Mouse (Mus musculus) testis, adult 2 months (tissue): ENCODE measurements around the gene Fnbp1l. TPM values are rescaled to one million over a fixed set of nuclear protein-coding genes. Genes with fewer than 3 reads are reported as not detected.

Source experiments
- H3K27ac ChIP-seq: fragments of 200-500 bp; 2 replicates; pipeline ENCODE4 v1.5.1; 2012; ENCODE audit warnings: low read depth, low read length; ENCODE audit not compliant: control insufficient read depth, insufficient read depth
- H3K27me3 ChIP-seq: fragments of 200-500 bp; 2 replicates; pipeline ENCODE4 v1.6.1; 2012; ENCODE audit warnings: mild to moderate bottlenecking, low read length, moderate library complexity; ENCODE audit not compliant: control insufficient read depth, insufficient read depth
- H3K36me3 ChIP-seq: fragments of 200-500 bp; 2 replicates; pipeline ENCODE4 v1.6.1; 2012; ENCODE audit warnings: mild to moderate bottlenecking, low read length; ENCODE audit not compliant: control insufficient read depth, insufficient read depth
- H3K4me1 ChIP-seq: fragments of 200-500 bp; 2 replicates; pipeline ENCODE4 v1.6.1; 2012; ENCODE audit warnings: low read length; ENCODE audit not compliant: control insufficient read depth, insufficient read depth
- H3K4me3 ChIP-seq: fragments of 200-500 bp; 2 replicates; pipeline ENCODE4 v1.5.1; 2012; ENCODE audit warnings: low read depth, mild to moderate bottlenecking, low read length, moderate library complexity, mixed read lengths; ENCODE audit not compliant: control insufficient read depth
- CTCF ChIP-seq: fragments of 200-500 bp; IDR thresholded peaks from 2 replicates; pipeline ENCODE4 v1.5.1; 2012; ENCODE audit warnings: low read depth, mild to moderate bottlenecking, inconsistent platforms, low read length, moderate library complexity; ENCODE audit not compliant: control insufficient read depth, insufficient read depth, insufficient replicate concordance
- POLR2A ChIP-seq: fragments of 200-500 bp; IDR thresholded peaks from 2 replicates; pipeline ENCODE4 v1.6.1; 2012; ENCODE audit warnings: low read depth, mild to moderate bottlenecking, inconsistent platforms, low read length, moderate library complexity; ENCODE audit not compliant: control insufficient read depth
- polyA plus RNA-seq: library from polyadenylated mRNA; depleted of rRNA; stranded (reverse); fragments of >200 nt; gene quantifications from 2 replicates; pipeline ENCODE4 v1.2.3, GENCODE M21; 2012

The Fnbp1l gene
- polyA plus RNA-seq, 1 experiment = 13.5 TPM

DNA sequence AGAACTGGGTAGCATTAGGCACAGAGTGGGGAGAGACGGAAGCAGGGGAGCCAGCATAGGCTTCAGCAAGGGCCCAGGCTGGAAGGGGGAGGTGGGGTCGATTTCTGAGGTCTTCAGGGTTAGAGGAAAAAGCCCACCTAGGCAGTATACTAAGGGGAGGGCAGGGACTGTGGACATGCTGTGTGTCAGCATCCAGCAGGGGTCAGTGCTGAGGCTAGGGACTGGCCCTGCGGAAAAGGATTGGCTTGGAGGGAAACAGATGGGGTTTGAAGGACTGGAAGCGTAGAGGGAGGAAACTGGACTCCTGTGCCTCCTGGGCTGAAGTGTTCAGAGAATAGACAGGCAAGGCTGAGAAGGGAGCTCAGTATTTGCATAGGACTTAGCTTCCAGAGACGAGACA lies 110.4 kb downstream of the Fnbp1l start:
- H3K27ac ChIP-seq = no peak overlapping the region
- H3K4me1 ChIP-seq = peaks cover 6% of the 10 kb centered on the region
- H3K36me3 ChIP-seq = no peaks in the 10 kb centered on the region
- H3K4me3 ChIP-seq = no peak overlapping the region
- peak; percentile 69; the same call in 1 of the 2 replicates for TF ChIP-seq CTCF
- no peak for TF ChIP-seq POLR2A
- no peaks in the 10 kb centered on the region for H3K27me3 ChIP-seq

DNA sequence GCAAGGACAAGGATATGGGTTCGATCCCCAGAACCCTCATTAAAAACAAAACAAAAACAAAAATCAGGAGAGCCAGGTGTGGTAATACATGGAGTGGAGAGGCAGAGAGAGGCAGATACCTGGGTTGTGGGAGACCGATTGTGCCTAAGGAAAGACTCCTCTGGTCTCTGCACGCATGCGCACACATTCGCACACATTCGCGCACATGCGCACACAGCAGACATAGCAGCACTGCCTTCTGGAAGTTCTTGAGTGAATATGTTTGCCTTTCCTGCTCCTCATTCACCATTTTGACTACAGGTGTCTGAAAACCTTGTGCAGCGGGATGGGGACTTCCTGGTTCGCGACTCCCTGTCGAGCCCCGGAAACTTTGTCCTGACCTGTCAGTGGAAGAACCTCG lies 111.7 kb downstream of the Fnbp1l start:
- Histone ChIP-seq H3K27me3 (no peaks in the 10 kb centered on the region), H3K4me1 (peaks cover 6% of the 10 kb centered on the region), H3K4me3 (peak overlapping the region; percentile 33), H3K27ac (no peak overlapping the region), H3K36me3 (no peaks in the 10 kb centered on the region)
- peak; percentile 65; the same call in 1 of the 2 replicates for TF ChIP-seq POLR2A
- no peak for TF ChIP-seq CTCF

DNA sequence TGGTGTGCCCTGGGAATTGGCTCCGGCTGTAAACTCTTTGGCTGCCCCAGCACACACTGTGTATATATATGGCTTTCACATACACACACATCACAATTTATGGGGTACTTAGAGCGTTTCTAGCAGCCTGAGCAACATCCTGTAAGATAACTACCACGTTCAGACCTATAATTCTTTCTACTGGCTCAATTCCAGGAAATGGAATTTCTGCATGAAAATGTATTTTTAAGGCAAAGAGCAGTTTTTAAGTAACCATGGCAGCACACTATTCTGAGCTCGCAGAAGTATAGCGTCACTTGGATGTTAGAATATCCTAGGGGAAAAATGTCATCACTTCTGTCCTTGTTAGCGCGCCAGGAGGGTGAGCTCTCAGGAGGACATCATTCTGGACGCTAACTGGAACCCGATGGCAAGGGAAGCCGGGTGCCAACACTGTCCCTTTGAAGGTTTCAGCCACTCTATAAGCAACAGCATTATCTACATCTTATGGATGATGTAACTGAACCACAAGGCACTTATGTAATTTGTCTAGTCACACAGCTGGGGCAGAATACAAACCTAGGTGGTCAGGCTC lies 113.1 kb downstream of the Fnbp1l start:
- Histone ChIP-seq H3K4me1 (peaks cover 6% of the 10 kb centered on the region), H3K4me3 (no peak overlapping the region), H3K27ac (no peak overlapping the region), H3K36me3 (no peaks in the 10 kb centered on the region), H3K27me3 (no peaks in the 10 kb centered on the region)
- TF ChIP-seq CTCF = no peak

- Histone ChIP-seq H3K27ac (no peak overlapping the region), H3K4me3 (no peak overlapping the region), H3K27me3 (no peaks in the 10 kb centered on the region), H3K36me3 (no peaks in the 10 kb centered on the region), H3K4me1 (no peaks in the 10 kb centered on the region)
- TF ChIP-seq CTCF = no peak
- TF ChIP-seq POLR2A = no peak
Observed at GRCm38 (mm10) chr3:122500929-122501328, 118.6 kb downstream of the Fnbp1l start.

DNA sequence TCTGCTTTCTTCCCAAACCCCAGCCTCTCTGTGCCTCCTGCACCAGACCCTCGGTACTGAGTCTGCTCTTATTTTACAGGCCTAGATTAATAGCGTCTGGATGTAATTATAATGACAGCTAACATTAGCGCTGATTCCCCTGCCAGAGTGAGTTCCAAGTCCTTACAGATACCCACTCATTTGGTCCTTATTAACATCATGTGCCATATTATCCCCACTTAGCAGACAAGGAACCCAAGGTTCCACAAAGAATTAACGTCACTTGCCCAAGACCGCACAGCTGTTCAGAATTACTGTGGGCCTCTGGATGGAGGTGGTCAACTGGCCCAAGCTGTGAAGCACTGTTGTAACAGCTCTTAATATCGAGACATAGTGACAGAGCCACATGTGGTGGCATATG lies 119.9 kb downstream of the Fnbp1l start:
- TF ChIP-seq CTCF = no peak
- no peaks in the 10 kb centered on the region for H3K27me3 ChIP-seq
- no peak overlapping the region for H3K27ac ChIP-seq
- no peaks in the 10 kb centered on the region for H3K4me1 ChIP-seq
- H3K36me3 ChIP-seq = no peaks in the 10 kb centered on the region
- no peak overlapping the region for H3K4me3 ChIP-seq

GRCm38 (mm10) chr3:122498528-122498927 lies 121.0 kb downstream of the Fnbp1l start:
- Histone ChIP-seq H3K4me3 (no peak overlapping the region), H3K27me3 (no peaks in the 10 kb centered on the region), H3K27ac (no peak overlapping the region), H3K4me1 (no peaks in the 10 kb centered on the region), H3K36me3 (no peaks in the 10 kb centered on the region)
- TF ChIP-seq CTCF = no peak
- no peak for TF ChIP-seq POLR2A

DNA sequence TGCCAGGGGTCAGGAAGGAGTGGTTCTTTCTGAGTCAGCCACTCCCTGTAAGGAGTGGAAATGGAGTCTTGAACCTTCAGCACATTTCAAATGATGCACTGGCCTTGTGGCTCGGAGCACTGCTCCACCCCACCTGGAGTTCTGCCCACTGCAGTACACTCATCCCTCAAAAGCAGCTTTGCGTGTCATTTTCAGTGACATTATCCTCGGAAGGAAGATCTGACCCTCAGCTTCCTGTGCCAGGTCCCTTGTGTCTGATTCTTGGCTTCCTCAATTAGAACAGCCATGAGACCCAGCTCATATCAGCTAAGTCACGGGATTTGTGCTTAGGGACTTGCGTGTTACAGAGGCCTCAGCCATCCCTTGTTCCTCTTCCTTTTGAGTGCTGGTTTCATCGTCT lies 121.6 kb downstream of the Fnbp1l start:
- H3K27ac ChIP-seq = no peak overlapping the region
- TF ChIP-seq CTCF (no peak), POLR2A (no peak)
- H3K4me3 ChIP-seq = no peak overlapping the region
- H3K4me1 ChIP-seq = no peaks in the 10 kb centered on the region
- H3K27me3 ChIP-seq = no peaks in the 10 kb centered on the region
- H3K36me3 ChIP-seq = no peaks in the 10 kb centered on the region

GRCm38 (mm10) chr3:122494764-122495163 lies 124.8 kb downstream of the Fnbp1l start:
- Histone ChIP-seq H3K4me1 (no peaks in the 10 kb centered on the region; the same call in 1 of the 2 replicates), H3K27me3 (no peaks in the 10 kb centered on the region)
- TF ChIP-seq POLR2A (no peak), CTCF (no peak)

More at GRCm38 (mm10) chr3:122494764-122495163, 124.8 kb downstream of the Fnbp1l start:
- H3K27ac ChIP-seq = no peak overlapping the region
- H3K4me3 ChIP-seq = no peak overlapping the region
- H3K36me3 ChIP-seq = no peaks in the 10 kb centered on the region
